Mouse (Mus musculus): ENCODE measurements at regions not wholly inside any gene's neighbourhood (a gene's known extent, or its start where the extent isn't known, plus 50 kb on each side); places are given as distances from the start of the nearest gene placed in this dataset.

- no peak for ATAC-seq
- WGBS, result 82% methylated on average over 3 of the region's 3 CpGs
- no peak overlapping the region for H3K9ac ChIP-seq (ENCODE audit: low read depth, low read length)
- H3K9me3 ChIP-seq (ENCODE audit: control insufficient read depth, low read length), result no peaks in the 10 kb centered on the region
- H3K4me2 ChIP-seq (ENCODE audit: low read depth, low read length), result no peak overlapping the region
- no peaks in the 10 kb centered on the region for H3K27me3 ChIP-seq (replicated peaks; ENCODE audit: control insufficient read depth, insufficient read depth, low read length)
- no peak overlapping the region for H3K27ac ChIP-seq (ENCODE audit: low read length)
- peaks cover 18% of the 10 kb centered on the region for H3K4me1 ChIP-seq (ENCODE audit: control insufficient read depth, insufficient read depth, low read length)
- H3K36me3 ChIP-seq (ENCODE audit: control insufficient read depth, insufficient read depth, low read length), result no peaks in the 10 kb centered on the region
- no peak overlapping the region for H3K4me3 ChIP-seq (ENCODE audit: low read length)
Measured at GRCm38 (mm10) chr14:25399286-25399685, 59.7 kb upstream of the Zmiz1 start.

GRCm38 (mm10) chr14:25401104-25401963 is 57.7 kb upstream of the Zmiz1 start:
- WGBS, result 72% methylated on average over 19 of the region's 19 CpGs
- Histone ChIP-seq H3K4me3 (ENCODE audit: low read length) (no peak overlapping the region), H3K4me2 (ENCODE audit: low read depth, low read length) (no peak overlapping the region), H3K27me3 (replicated peaks; ENCODE audit: control insufficient read depth, insufficient read depth, low read length) (no peaks in the 10 kb centered on the region), H3K9me3 (ENCODE audit: control insufficient read depth, low read length) (no peaks in the 10 kb centered on the region), H3K36me3 (ENCODE audit: control insufficient read depth, insufficient read depth, low read length) (no peaks in the 10 kb centered on the region), H3K27ac (ENCODE audit: low read length) (peak overlapping the region; percentile 20; the same call in 1 of the 2 replicates), H3K4me1 (ENCODE audit: control insufficient read depth, insufficient read depth, low read length) (peaks cover 24% of the 10 kb centered on the region), H3K9ac (ENCODE audit: low read depth, low read length) (no peak overlapping the region)
- peak; percentile 4; the same call in 1 of the 2 replicates for ATAC-seq

- no peaks in the 10 kb centered on the region for H3K9me3 ChIP-seq (ENCODE audit: control insufficient read depth, low read length)
- H3K4me2 ChIP-seq (ENCODE audit: low read depth, low read length), result no peak overlapping the region
- no peak overlapping the region for H3K27ac ChIP-seq (ENCODE audit: low read length)
- H3K4me3 ChIP-seq (ENCODE audit: low read length), result no peak overlapping the region
- H3K27me3 ChIP-seq (replicated peaks; ENCODE audit: control insufficient read depth, insufficient read depth, low read length), result no peaks in the 10 kb centered on the region
- no peak overlapping the region for H3K9ac ChIP-seq (ENCODE audit: low read depth, low read length)
- no peak for ATAC-seq
- H3K36me3 ChIP-seq (ENCODE audit: control insufficient read depth, insufficient read depth, low read length), result no peaks in the 10 kb centered on the region
- H3K4me1 ChIP-seq (ENCODE audit: control insufficient read depth, insufficient read depth, low read length), result peaks cover 16% of the 10 kb centered on the region
- 89% methylated on average over 1 of the region's 1 CpGs for WGBS
Measured at GRCm38 (mm10) chr14:25402409-25402808, 56.6 kb upstream of the Zmiz1 start.

- H3K36me3 ChIP-seq (ENCODE audit: control insufficient read depth, insufficient read depth, low read length), result no peaks in the 10 kb centered on the region
- H3K9ac ChIP-seq (ENCODE audit: low read depth, low read length), result no peak overlapping the region
- WGBS, result 52% methylated on average over 4 of the region's 4 CpGs
- no peak overlapping the region for H3K4me2 ChIP-seq (ENCODE audit: low read depth, low read length)
- H3K27ac ChIP-seq (ENCODE audit: low read length), result no peak overlapping the region
- peaks cover 9% of the 10 kb centered on the region; the same call in 1 of the 2 replicates for H3K4me1 ChIP-seq (ENCODE audit: control insufficient read depth, insufficient read depth, low read length)
- H3K4me3 ChIP-seq (ENCODE audit: low read length), result no peak overlapping the region
- ATAC-seq, result peak; percentile 58
- no peaks in the 10 kb centered on the region for H3K27me3 ChIP-seq (replicated peaks; ENCODE audit: control insufficient read depth, insufficient read depth, low read length)
- no peaks in the 10 kb centered on the region for H3K9me3 ChIP-seq (ENCODE audit: control insufficient read depth, low read length)
Measured at GRCm38 (mm10) chr14:25405191-25405590, 53.8 kb upstream of the Zmiz1 start.

- no peak overlapping the region for H3K4me3 ChIP-seq (ENCODE audit: low read length)
- H3K4me1 ChIP-seq (ENCODE audit: control insufficient read depth, insufficient read depth, low read length), result peaks cover 8% of the 10 kb centered on the region; the same call in 1 of the 2 replicates
- H3K27me3 ChIP-seq (replicated peaks; ENCODE audit: control insufficient read depth, insufficient read depth, low read length), result no peaks in the 10 kb centered on the region
- no peaks in the 10 kb centered on the region for H3K36me3 ChIP-seq (ENCODE audit: control insufficient read depth, insufficient read depth, low read length)
- no peak overlapping the region for H3K27ac ChIP-seq (ENCODE audit: low read length)
- no peaks in the 10 kb centered on the region for H3K9me3 ChIP-seq (ENCODE audit: control insufficient read depth, low read length)
- no peak overlapping the region for H3K9ac ChIP-seq (ENCODE audit: low read depth, low read length)
- no peak for ATAC-seq
- WGBS, result 76% methylated on average over 3 of the region's 3 CpGs
- H3K4me2 ChIP-seq (ENCODE audit: low read depth, low read length), result no peak overlapping the region
Measured at GRCm38 (mm10) chr14:25406059-25406458, 52.9 kb upstream of the Zmiz1 start.

- no peaks in the 10 kb centered on the region for H3K9me3 ChIP-seq (ENCODE audit: control insufficient read depth, low read length)
- no peak overlapping the region for H3K4me2 ChIP-seq (ENCODE audit: low read depth, low read length)
- H3K27ac ChIP-seq (ENCODE audit: low read length), result no peak overlapping the region
- peaks cover 6% of the 10 kb centered on the region; the same call in 1 of the 2 replicates for H3K4me1 ChIP-seq (ENCODE audit: control insufficient read depth, insufficient read depth, low read length)
- H3K9ac ChIP-seq (ENCODE audit: low read depth, low read length), result no peak overlapping the region
- no peaks in the 10 kb centered on the region for H3K27me3 ChIP-seq (replicated peaks; ENCODE audit: control insufficient read depth, insufficient read depth, low read length)
- ATAC-seq, result no peak
- no peak overlapping the region for H3K4me3 ChIP-seq (ENCODE audit: low read length)
- WGBS, result 95% methylated on average over 6 of the region's 6 CpGs
- no peaks in the 10 kb centered on the region for H3K36me3 ChIP-seq (ENCODE audit: control insufficient read depth, insufficient read depth, low read length)
Measured at GRCm38 (mm10) chr14:25406613-25407012, 52.4 kb upstream of the Zmiz1 start.

- Histone ChIP-seq H3K4me3 (ENCODE audit: low read length) (no peak overlapping the region), H3K36me3 (ENCODE audit: control insufficient read depth, insufficient read depth, low read length) (no peaks in the 10 kb centered on the region), H3K4me2 (ENCODE audit: low read depth, low read length) (no peak overlapping the region), H3K9ac (ENCODE audit: low read depth, low read length) (no peak overlapping the region), H3K27ac (ENCODE audit: low read length) (no peak overlapping the region), H3K9me3 (ENCODE audit: control insufficient read depth, low read length) (no peaks in the 10 kb centered on the region), H3K4me1 (ENCODE audit: control insufficient read depth, insufficient read depth, low read length) (peaks cover 6% of the 10 kb centered on the region; the same call in 1 of the 2 replicates), H3K27me3 (replicated peaks; ENCODE audit: control insufficient read depth, insufficient read depth, low read length) (no peaks in the 10 kb centered on the region)
- WGBS, result 85% methylated on average over 7 of the region's 7 CpGs
- no peak for ATAC-seq
Measured at GRCm38 (mm10) chr14:25407111-25407510, 51.9 kb upstream of the Zmiz1 start.

Measured in intestine, embryonic 16.5 days (tissue).